Mouse (Mus musculus): ENCODE data around the gene Lin54.

DNA sequence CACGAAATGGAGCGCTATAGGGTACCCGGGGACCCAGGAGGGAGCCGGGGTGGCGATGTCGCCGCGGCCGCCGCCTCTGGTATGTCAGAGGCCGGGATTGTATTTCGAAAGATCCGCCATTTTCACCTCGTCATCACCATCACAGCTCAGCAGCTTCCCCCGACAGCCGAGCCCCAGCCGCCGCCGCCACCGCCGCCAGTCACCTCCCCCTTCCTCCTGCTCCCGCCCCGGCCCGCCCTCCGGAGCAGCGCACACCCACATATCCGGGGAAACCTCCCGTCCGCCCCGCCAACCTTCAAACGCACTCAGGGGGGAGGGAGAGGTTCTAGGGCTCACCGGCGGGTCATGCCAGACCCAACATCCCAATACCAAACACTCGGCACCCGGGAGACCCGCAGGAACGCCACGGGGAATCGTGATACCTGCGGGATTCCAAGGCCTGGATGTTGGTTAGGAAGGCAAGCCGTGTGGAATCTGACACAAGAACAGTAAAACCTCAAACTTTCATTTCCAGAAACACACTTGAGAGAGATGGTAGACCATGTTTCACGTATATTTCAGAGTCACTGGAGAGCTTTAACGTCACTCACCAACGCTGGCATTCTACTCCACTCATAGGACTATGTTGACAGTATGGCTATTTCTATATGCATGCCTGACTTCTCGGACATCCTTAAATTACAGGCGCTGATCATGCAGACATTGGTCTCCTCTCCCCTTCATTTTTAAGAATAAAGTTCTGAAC lies 1.8 kb downstream of the Lin54 start:
- TF ChIP-seq FLI1 (IDR thresholded peaks at IDR 0.05; ENCODE audit: low read length) (no peak), GATA1 (IDR thresholded peaks at IDR 0.05; ENCODE audit: borderline replicate concordance, low read length) (no peak)
